Mouse (Mus musculus) neural tube, embryonic 14.5 days (tissue): ENCODE data around the gene Enpp7. TPM values are rescaled to one million over a fixed set of nuclear protein-coding genes. Genes with fewer than 3 reads are reported as not detected.
A peak's percentile ranks its signal among the peaks of the same experiment; 100 is the strongest.

Experiments used
- ATAC-seq: fragments of 200-750 bp; cut with Nextera tagmentation; 2 replicates; pipeline ENCODE4 v1.8.0; 2017; ENCODE audit warnings: low read depth, mild to moderate bottlenecking, moderate TSS enrichment, moderate library complexity
- H3K27ac ChIP-seq: fragments of 300-500 bp; sonication (generic); 2 replicates; pipeline ENCODE4 v1.5.1; 2014; ENCODE audit warnings: low read depth, mild to moderate bottlenecking, control low read depth, low read length, moderate library complexity, mixed read lengths
- H3K27me3 ChIP-seq: fragments of 300-500 bp; sonication (generic); 2 replicates; pipeline ENCODE4 v1.6.1; 2014; ENCODE audit warnings: low read length; ENCODE audit not compliant: control insufficient read depth, insufficient read depth
- H3K36me3 ChIP-seq: fragments of 300-500 bp; sonication (generic); 2 replicates; pipeline ENCODE4 v1.6.1; 2014; ENCODE audit warnings: low read length, mixed read lengths; ENCODE audit not compliant: control insufficient read depth, insufficient read depth
- H3K4me1 ChIP-seq: fragments of 300-500 bp; sonication (generic); 2 replicates; pipeline ENCODE4 v1.6.1; 2014; ENCODE audit warnings: low read length; ENCODE audit not compliant: control insufficient read depth, insufficient read depth
- H3K4me2 ChIP-seq: fragments of 300-500 bp; sonication (generic); 2 replicates; pipeline ENCODE4 v1.6.1; 2014; ENCODE audit warnings: mild to moderate bottlenecking, low read depth, low read length, control low read depth
- H3K4me3 ChIP-seq: fragments of 300-500 bp; sonication (generic); 2 replicates; pipeline ENCODE4 v1.5.1; 2014; ENCODE audit warnings: low read depth, low read length, control low read depth, mixed read lengths
- H3K9ac ChIP-seq: fragments of 300-500 bp; sonication (generic); replicated peaks from 2 replicates; pipeline ENCODE4 v1.6.1; 2014; ENCODE audit warnings: low read depth, mild to moderate bottlenecking, control low read depth, low read length, mixed read lengths
- H3K9me3 ChIP-seq: fragments of 300-500 bp; sonication (generic); 2 replicates; pipeline ENCODE4 v1.6.1; 2016; ENCODE audit warnings: low read length; ENCODE audit not compliant: control insufficient read depth
- WGBS: fragments of 180-500 bp; shearing (Covaris S2); extraction: QIAGEN DNeasy Blood & Tissue Kit; methylation state at CpG from one replicate; pipeline ENCODE4 v1.1.7; 2014; 5-methylcytosine and 5-hydroxymethylcytosine counted together
- polyA plus RNA-seq: library from polyadenylated mRNA; unstranded; fragments of >200 nt; fragmentation: Nextera tagmentation; extraction: Ambion mirVana; gene quantifications from 2 replicates; pipeline ENCODE4 v1.2.1, GENCODE M21; 2014

Enpp7 gene
- polyA plus RNA-seq, 1 experiment from 2014 or later = not detected

GRCm38 (mm10) chr11:118981012-118981776 is 6.8 kb upstream of the Enpp7 start:
- WGBS = 68% methylated on average over 18 of the region's 18 CpGs
- no peaks in the 10 kb centered on the region for H3K9me3 ChIP-seq
- H3K4me1 ChIP-seq = no peaks in the 10 kb centered on the region
- H3K9ac ChIP-seq = no peak overlapping the region
- H3K36me3 ChIP-seq = no peaks in the 10 kb centered on the region
- no peak overlapping the region for H3K4me2 ChIP-seq
- no peak for ATAC-seq
- no peak overlapping the region for H3K4me3 ChIP-seq
- H3K27ac ChIP-seq = no peak overlapping the region
- H3K27me3 ChIP-seq = no peaks in the 10 kb centered on the region

- WGBS = 51% methylated on average over 12 of the region's 12 CpGs
- Histone ChIP-seq H3K27ac (no peak overlapping the region), H3K27me3 (no peaks in the 10 kb centered on the region), H3K4me2 (no peak overlapping the region), H3K9me3 (no peaks in the 10 kb centered on the region), H3K9ac (no peak overlapping the region), H3K36me3 (no peaks in the 10 kb centered on the region), H3K4me3 (no peak overlapping the region), H3K4me1 (no peaks in the 10 kb centered on the region)
- ATAC-seq = no peak
These were observed 5.3 kb upstream of the Enpp7 start for GRCm38 (mm10) chr11:118982593-118983113.

GRCm38 (mm10) chr11:118985571-118985970 is 2.4 kb upstream of the Enpp7 start:
- Histone ChIP-seq H3K4me1 (no peaks in the 10 kb centered on the region), H3K4me3 (no peak overlapping the region), H3K27me3 (no peaks in the 10 kb centered on the region), H3K9ac (no peak overlapping the region), H3K9me3 (no peaks in the 10 kb centered on the region), H3K27ac (no peak overlapping the region), H3K36me3 (no peaks in the 10 kb centered on the region), H3K4me2 (no peak overlapping the region)
- no peak for ATAC-seq
- 54% methylated on average over 5 of the region's 5 CpGs for WGBS

DNA sequence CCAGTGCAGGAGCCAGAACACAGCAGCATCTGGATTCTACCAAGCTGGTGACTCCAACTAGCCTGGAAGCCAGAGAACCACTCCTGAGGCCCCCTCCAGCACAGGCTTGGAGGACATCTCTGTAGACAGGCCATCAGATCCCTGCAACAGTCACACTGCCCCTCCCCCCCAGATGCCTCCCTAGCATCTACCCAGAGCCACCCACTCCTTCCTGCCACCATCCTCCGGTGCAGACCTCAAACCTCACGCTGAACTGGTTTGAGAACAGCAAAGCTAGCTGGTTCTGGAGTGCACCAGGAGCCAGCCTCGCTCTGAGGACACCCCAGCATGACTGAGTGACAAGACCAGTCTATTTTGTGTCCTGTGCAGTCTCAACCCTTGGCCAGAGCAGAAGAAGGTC is 4.8 kb downstream of the Enpp7 start:
- Histone ChIP-seq H3K4me2 (no peak overlapping the region), H3K4me1 (no peaks in the 10 kb centered on the region), H3K9me3 (no peaks in the 10 kb centered on the region), H3K27ac (no peak overlapping the region), H3K4me3 (no peak overlapping the region), H3K27me3 (no peaks in the 10 kb centered on the region), H3K36me3 (no peaks in the 10 kb centered on the region), H3K9ac (no peak overlapping the region)
- ATAC-seq = no peak
- WGBS = 80% methylated on average over 3 of the region's 3 CpGs

DNA sequence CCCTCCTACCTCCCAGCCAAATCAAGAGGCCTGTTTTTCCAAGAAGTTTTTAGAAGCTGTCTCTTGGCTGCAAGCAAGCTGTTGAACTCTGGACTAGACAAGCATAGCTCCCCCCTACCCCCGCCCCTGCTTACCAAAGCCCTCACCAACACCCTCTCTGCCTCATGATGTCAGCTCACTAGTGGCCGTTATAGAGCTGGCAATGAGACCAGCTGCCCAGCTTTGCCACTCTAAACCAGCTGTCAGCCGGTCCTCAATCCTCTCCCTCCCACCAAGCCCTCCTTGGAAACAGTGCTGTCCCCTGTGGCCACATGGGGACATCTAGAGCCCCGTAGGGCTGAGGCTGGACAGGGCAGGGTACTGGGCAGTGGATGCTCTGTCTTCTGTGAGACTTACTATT is 7.5 kb downstream of the Enpp7 start:
- 30% methylated on average over 4 of the region's 4 CpGs for WGBS
- Histone ChIP-seq H3K4me2 (no peak overlapping the region), H3K27ac (no peak overlapping the region), H3K4me1 (peaks cover 15% of the 10 kb centered on the region), H3K9me3 (no peaks in the 10 kb centered on the region), H3K4me3 (no peak overlapping the region), H3K27me3 (no peaks in the 10 kb centered on the region), H3K36me3 (no peaks in the 10 kb centered on the region), H3K9ac (no peak overlapping the region)
- ATAC-seq = no peak

DNA sequence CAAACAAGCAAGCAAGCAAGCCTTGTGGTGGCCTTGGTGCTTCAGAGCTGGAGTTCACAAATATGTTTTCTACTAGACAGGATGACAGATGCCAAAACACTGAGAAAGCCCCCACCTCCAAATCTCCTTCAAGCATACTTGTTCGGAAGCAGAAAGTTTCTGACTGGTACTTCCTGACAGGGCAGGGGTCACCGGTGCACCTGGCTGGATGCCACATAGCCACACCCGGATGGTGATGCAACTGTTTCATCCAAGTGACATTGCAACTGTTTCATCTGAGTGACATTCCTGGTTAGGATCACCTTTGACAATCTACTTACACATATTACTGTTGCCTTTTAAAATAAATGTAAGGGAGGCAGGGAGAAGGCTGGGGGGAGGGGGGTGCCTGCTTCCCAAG is 9.2 kb downstream of the Enpp7 start:
- Histone ChIP-seq H3K9ac (no peak overlapping the region), H3K4me3 (no peak overlapping the region), H3K4me1 (peaks cover 15% of the 10 kb centered on the region), H3K4me2 (no peak overlapping the region), H3K36me3 (no peaks in the 10 kb centered on the region), H3K27ac (no peak overlapping the region), H3K9me3 (no peaks in the 10 kb centered on the region), H3K27me3 (no peaks in the 10 kb centered on the region)
- WGBS = 84% methylated on average over 3 of the region's 3 CpGs
- no peak for ATAC-seq

- peak overlapping the region; percentile 78 for H3K27ac ChIP-seq
- peak; percentile 74 for ATAC-seq
- H3K9ac ChIP-seq = peak overlapping the region; percentile 25; the same call in 1 of the 2 replicates
- H3K27me3 ChIP-seq = no peaks in the 10 kb centered on the region
- H3K4me1 ChIP-seq = peaks cover 15% of the 10 kb centered on the region
- no peaks in the 10 kb centered on the region for H3K36me3 ChIP-seq
- 8% methylated on average over 30 of the region's 30 CpGs for WGBS
- peak overlapping the region; percentile 18; the same call in 1 of the 2 replicates for H3K4me3 ChIP-seq
- H3K9me3 ChIP-seq = no peaks in the 10 kb centered on the region
- H3K4me2 ChIP-seq = peak overlapping the region; percentile 42
These were observed 10.7 kb downstream of the Enpp7 start for GRCm38 (mm10) chr11:118998540-118999265.

DNA sequence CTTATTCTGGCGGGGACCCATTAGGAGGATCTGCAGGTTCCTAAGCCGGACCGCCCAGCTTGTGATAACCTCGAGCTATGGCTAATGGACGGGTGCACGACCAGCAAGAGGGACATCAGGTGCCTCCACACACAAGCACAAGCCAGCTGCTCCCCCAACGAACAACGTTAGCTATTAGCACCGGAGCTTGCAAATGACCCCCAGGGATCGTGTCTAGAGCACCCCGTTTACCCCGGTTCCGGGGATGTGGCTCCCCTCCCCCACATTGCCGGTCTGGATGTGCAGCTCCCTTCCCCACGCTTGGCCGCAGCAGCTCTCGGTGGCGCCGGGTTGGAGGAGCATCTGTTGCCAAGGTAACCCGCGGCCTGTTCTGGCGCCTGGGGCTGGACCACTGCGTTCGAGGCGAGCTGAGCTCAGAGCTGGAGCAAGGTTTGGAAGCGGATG is 11.4 kb downstream of the Enpp7 start:
- Histone ChIP-seq H3K9me3 (no peaks in the 10 kb centered on the region), H3K27me3 (no peaks in the 10 kb centered on the region), H3K4me3 (no peak overlapping the region), H3K4me1 (peaks cover 15% of the 10 kb centered on the region), H3K4me2 (peak overlapping the region; percentile 42), H3K27ac (peak overlapping the region; percentile 78), H3K36me3 (no peaks in the 10 kb centered on the region), H3K9ac (0 out of 2 replicates have a peak overlapping the region, but pooled peaks have one; percentile 12)
- 2% methylated on average over 26 of the region's 26 CpGs for WGBS
- peak; percentile 57 for ATAC-seq

DNA sequence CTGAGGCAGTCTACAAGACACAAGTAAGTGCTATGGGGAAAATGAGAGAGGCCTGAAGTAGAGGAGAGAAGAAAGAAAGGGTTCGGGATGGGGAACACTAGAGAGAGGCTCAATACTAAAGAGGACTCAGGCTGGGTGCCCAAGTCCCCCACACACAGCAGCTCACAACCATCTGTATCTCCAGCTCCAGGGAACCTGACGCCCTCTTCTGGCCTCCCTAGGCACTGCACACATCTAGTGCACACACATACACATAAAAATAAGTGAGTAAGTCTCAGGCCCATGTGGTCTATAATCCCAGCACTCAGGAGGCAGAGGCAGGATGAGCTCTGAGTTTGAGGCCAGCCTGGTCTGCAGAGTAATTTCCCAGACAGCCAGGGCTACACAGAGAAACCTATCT is 12.9 kb downstream of the Enpp7 start:
- H3K27ac ChIP-seq = no peak overlapping the region
- 72% methylated on average over 2 of the region's 2 CpGs for WGBS
- H3K4me1 ChIP-seq = peaks cover 15% of the 10 kb centered on the region
- H3K27me3 ChIP-seq = no peaks in the 10 kb centered on the region
- H3K4me3 ChIP-seq = no peak overlapping the region
- H3K36me3 ChIP-seq = no peaks in the 10 kb centered on the region
- no peak overlapping the region for H3K4me2 ChIP-seq
- no peak for ATAC-seq
- H3K9ac ChIP-seq = no peak overlapping the region
- no peaks in the 10 kb centered on the region for H3K9me3 ChIP-seq
